Mouse (Mus musculus): ENCODE measurements around the gene Tex38.

- TF ChIP-seq ZNF384 (IDR thresholded peaks at IDR 0.05; ENCODE audit: low read depth, low read length) (no peak), EP300 (IDR thresholded peaks at IDR 0.05; ENCODE audit: low read length) (no peak), POLR2A (IDR thresholded peaks at IDR 0.05; ENCODE audit: low read depth, low read length) (no peak), CTCF (conservative IDR thresholded peaks at IDR 0.05 in 1 of 2, IDR thresholded peaks at IDR 0.05 in 1 of 2; ENCODE audit: low read depth in 2 of 2, low read length in 2 of 2) (no peak), POLR2AphosphoS2 (IDR thresholded peaks at IDR 0.05; ENCODE audit: low read depth, low read length) (no peak), RCOR1 (conservative IDR thresholded peaks at IDR 0.05; ENCODE audit: low read depth, low read length) (no peak), SMC3 (IDR thresholded peaks at IDR 0.05; ENCODE audit: low read depth, low read length) (no peak)
Observed at GRCm38 (mm10) chr4:115827066-115827465, 46.2 kb upstream of the Tex38 start.

Measured in CH12.LX (cell line).